Mouse (Mus musculus) hindbrain, embryonic 10.5 days (tissue): Measurements from ENCODE around the gene Olfr676. TPM values are rescaled to one million over a fixed set of nuclear protein-coding genes. Genes with fewer than 3 reads are reported as not detected.
"Not testable (repeated sequence)": the region's sequence is repeated elsewhere in the genome, so short reads cannot be mapped to it uniquely, and the experiment has no call there.

Experiments used
- DNase-seq: peaks from one replicate; pipeline ENCODE4 v3.0.0-alpha.2; 2017; ENCODE audit warnings: low spot score
- H3K27ac ChIP-seq: fragments of 300-500 bp; sonication (generic); 2 replicates; pipeline ENCODE4 v1.5.1; 2016; ENCODE audit warnings: mild to moderate bottlenecking, moderate library complexity
- H3K27me3 ChIP-seq: fragments of 300-500 bp; sonication (generic); 2 replicates; pipeline ENCODE4 v1.6.1; 2016; ENCODE audit warnings: mild to moderate bottlenecking; ENCODE audit not compliant: poor library complexity, insufficient read depth, severe bottlenecking
- H3K36me3 ChIP-seq: fragments of 300-500 bp; sonication (generic); 2 replicates; pipeline ENCODE4 v1.6.1; 2016; ENCODE audit warnings: mild to moderate bottlenecking, moderate library complexity
- H3K4me1 ChIP-seq: fragments of 300-500 bp; sonication (generic); replicated peaks from 2 replicates; pipeline ENCODE4 v1.6.1; 2016; ENCODE audit warnings: mild to moderate bottlenecking
- H3K4me3 ChIP-seq: fragments of 300-500 bp; sonication (generic); 2 replicates; pipeline ENCODE4 v1.5.1; 2016; ENCODE audit warnings: mild to moderate bottlenecking, moderate library complexity
- H3K9me3 ChIP-seq: fragments of 300-500 bp; sonication (generic); 2 replicates; pipeline ENCODE4 v1.6.1; 2016; ENCODE audit warnings: mild to moderate bottlenecking, moderate library complexity
- WGBS: fragments of 180-500 bp; shearing (Covaris S2); methylation state at CpG from one replicate; pipeline ENCODE4 v1.1.7; 2016; 5-methylcytosine and 5-hydroxymethylcytosine counted together
- polyA plus RNA-seq: library from polyadenylated mRNA; unstranded; fragments of >200 nt; fragmentation: Nextera tagmentation; extraction: Ambion mirVana; gene quantifications from 2 replicates; pipeline ENCODE4 v1.2.1, GENCODE M21; 2016

Gene Olfr676
- not detected in 2 replicates for polyA plus RNA-seq

GRCm38 (mm10) chr7:105032398-105032797 lies at the start of gene Olfr676:
Gene Olfr676, plus strand, starts transcription at chr7:105032698.
- no peaks in the 10 kb centered on the region for H3K27me3 ChIP-seq
- no peak within 1 kb of the TSS for H3K4me3 ChIP-seq
- H3K27ac ChIP-seq = no peak within 1 kb of the TSS
- H3K9me3 ChIP-seq = no peaks in the 10 kb centered on the region
- no peaks in the 10 kb centered on the region for H3K4me1 ChIP-seq
- DNase-seq = no peak
- H3K36me3 ChIP-seq = no peaks in the 10 kb centered on the region

GRCm38 (mm10) chr7:105001929-105002328 lies 30.6 kb upstream of the Olfr676 start, which contains the start of gene Olfr672:
Gene Olfr672, minus strand, starts transcription at chr7:105002029.
- no peak for DNase-seq
- no peaks in the 10 kb centered on the region for H3K36me3 ChIP-seq
- H3K4me1 ChIP-seq = no peaks in the 10 kb centered on the region
- no peak within 1 kb of the TSS for H3K4me3 ChIP-seq
- H3K27me3 ChIP-seq = no peaks in the 10 kb centered on the region
- no peak within 1 kb of the TSS for H3K27ac ChIP-seq
- no peaks in the 10 kb centered on the region for H3K9me3 ChIP-seq

- no peaks in the 10 kb centered on the region for H3K36me3 ChIP-seq
- no peaks in the 10 kb centered on the region for H3K27me3 ChIP-seq
- DNase-seq = no peak
- no peak overlapping the region for H3K4me3 ChIP-seq
- H3K4me1 ChIP-seq = no peaks in the 10 kb centered on the region
- no peak overlapping the region for H3K27ac ChIP-seq
- no peaks in the 10 kb centered on the region for H3K9me3 ChIP-seq
- 54% methylated on average over 1 of the region's 1 CpGs for WGBS
These were observed 10.0 kb upstream of the Olfr676 start for GRCm38 (mm10) chr7:105022530-105022929.

- no peak within 1 kb of the TSS for H3K27ac ChIP-seq
- H3K4me3 ChIP-seq = no peak within 1 kb of the TSS
- H3K4me1 ChIP-seq = no peaks in the 10 kb centered on the region
- 92% methylated on average over 1 of the region's 1 CpGs for WGBS
- no peaks in the 10 kb centered on the region for H3K27me3 ChIP-seq
- DNase-seq = no peak
- H3K36me3 ChIP-seq = no peaks in the 10 kb centered on the region
- H3K9me3 ChIP-seq = no peaks in the 10 kb centered on the region
These were observed 4.1 kb upstream of the Olfr676 start, which contains the start of gene Olfr675 for GRCm38 (mm10) chr7:105028360-105028759. Gene Olfr675, minus strand, starts transcription at chr7:105028460.

GRCm38 (mm10) chr7:105033836-105034235 lies 1.3 kb downstream of the Olfr676 start:
- H3K27me3 ChIP-seq, H3K36me3 ChIP-seq, H3K27ac ChIP-seq, DNase-seq, H3K9me3 ChIP-seq, H3K4me1 ChIP-seq, H3K4me3 ChIP-seq: not testable (repeated sequence)
- 61% methylated on average over 5 of the region's 5 CpGs for WGBS

- no peak overlapping the region for H3K4me3 ChIP-seq
- H3K27ac ChIP-seq = no peak overlapping the region
- no peaks in the 10 kb centered on the region for H3K4me1 ChIP-seq
- no peaks in the 10 kb centered on the region for H3K36me3 ChIP-seq
- no peaks in the 10 kb centered on the region for H3K9me3 ChIP-seq
- H3K27me3 ChIP-seq = no peaks in the 10 kb centered on the region
- DNase-seq = no peak
These were observed 26.5 kb downstream of the Olfr676 start for GRCm38 (mm10) chr7:105058951-105059350.

- DNase-seq = no peak
- Histone ChIP-seq H3K9me3 (no peaks in the 10 kb centered on the region), H3K4me1 (no peaks in the 10 kb centered on the region), H3K27ac (no peak within 1 kb of the TSS), H3K27me3 (no peaks in the 10 kb centered on the region), H3K4me3 (no peak within 1 kb of the TSS), H3K36me3 (no peaks in the 10 kb centered on the region)
- WGBS = 97% methylated on average over 1 of the region's 1 CpGs
These were observed 31.7 kb downstream of the Olfr676 start, which contains the start of gene Olfr678 for GRCm38 (mm10) chr7:105064175-105064574. Gene Olfr678, plus strand, starts transcription at chr7:105064475.

- DNase-seq = no peak
- no peak within 1 kb of the TSS for H3K4me3 ChIP-seq
- no peaks in the 10 kb centered on the region for H3K36me3 ChIP-seq
- WGBS = 72% methylated on average over 1 of the region's 1 CpGs
- H3K27me3 ChIP-seq = no peaks in the 10 kb centered on the region
- no peaks in the 10 kb centered on the region for H3K9me3 ChIP-seq
- H3K4me1 ChIP-seq = no peaks in the 10 kb centered on the region
- no peak within 1 kb of the TSS for H3K27ac ChIP-seq
These were observed 48.4 kb downstream of the Olfr676 start, which contains the start of gene Olfr679 for GRCm38 (mm10) chr7:105080905-105081304. Gene Olfr679, plus strand, starts transcription at chr7:105081205.

Other genes starting within 250 kb of the Olfr676 start
- not detected in 2 replicates for gene Usp17lb, start 190.1 kb upstream of the Olfr676 start, polyA plus RNA-seq
- not detected in 2 replicates for gene Usp17la, start 175.7 kb upstream of the Olfr676 start, polyA plus RNA-seq
- not detected in 2 replicates for gene Olfr665, start 154.7 kb upstream of the Olfr676 start, polyA plus RNA-seq
- gene Olfr666, start 136.7 kb upstream of the Olfr676 start, polyA plus RNA-seq = not detected in 2 replicates
- not detected in 2 replicates for gene Olfr667, start 111.2 kb upstream of the Olfr676 start, polyA plus RNA-seq
- not detected in 2 replicates for gene Olfr668, start 104.6 kb upstream of the Olfr676 start, polyA plus RNA-seq
- gene Olfr669, start 98.5 kb upstream of the Olfr676 start, polyA plus RNA-seq = not detected in 2 replicates
- not detected in 2 replicates for gene Olfr670, start 70.1 kb upstream of the Olfr676 start, polyA plus RNA-seq
- not detected in 2 replicates for gene Olfr671, start 53.6 kb upstream of the Olfr676 start, polyA plus RNA-seq
- gene Olfr672, start 30.7 kb upstream of the Olfr676 start, polyA plus RNA-seq = not detected in 2 replicates
- not detected in 2 replicates for gene Olfr675, start 4.2 kb upstream of the Olfr676 start, polyA plus RNA-seq
- not detected in 2 replicates for gene Olfr677, start 18.7 kb downstream of the Olfr676 start, polyA plus RNA-seq
- not detected in 2 replicates for gene Olfr678, start 31.8 kb downstream of the Olfr676 start, polyA plus RNA-seq
- not detected in 2 replicates for gene Olfr679, start 48.5 kb downstream of the Olfr676 start, polyA plus RNA-seq
- gene Olfr680-ps1, start 60.1 kb downstream of the Olfr676 start, polyA plus RNA-seq = not detected in 2 replicates
- not detected in 2 replicates for gene Olfr681, start 84.1 kb downstream of the Olfr676 start, polyA plus RNA-seq
- gene Olfr683, start 114.3 kb downstream of the Olfr676 start, polyA plus RNA-seq = not detected in 2 replicates
- not detected in 2 replicates for gene Olfr684, start 131.0 kb downstream of the Olfr676 start, polyA plus RNA-seq
- gene Olfr685, start 153.3 kb downstream of the Olfr676 start, polyA plus RNA-seq = not detected in 2 replicates
- not detected in 2 replicates for gene Olfr686, start 174.8 kb downstream of the Olfr676 start, polyA plus RNA-seq